Mouse (Mus musculus): ENCODE data around the gene Sbno1. TPM values are rescaled to one million over a fixed set of nuclear protein-coding genes. Genes with fewer than 3 reads are reported as not detected.
A peak's percentile ranks its signal among the peaks of the same experiment; 100 is the strongest.

Sbno1 gene
- polyA plus RNA-seq, 2 experiments: 43.0 to 65.1 TPM

GRCm38 (mm10) chr5:124453339-124454081 is 27.7 kb upstream of the Sbno1 start:
- Histone ChIP-seq H3K4me3 (replicated peaks; ENCODE audit: low read length) (no peak overlapping the region), H3K4me2 (replicated peaks; ENCODE audit: low read depth, low read length, severe bottlenecking) (no peak overlapping the region), H3K36me3 (ENCODE audit: control insufficient read depth, insufficient read depth, low read length) (peaks cover 96% of the 10 kb centered on the region), H3K9ac (ENCODE audit: low read depth, low read length, severe bottlenecking) (no peak overlapping the region), H3K27ac (replicated peaks; ENCODE audit: low read depth, low read length) (no peak overlapping the region), H3K27me3 (ENCODE audit: control insufficient read depth, insufficient read depth, low read length) (no peaks in the 10 kb centered on the region), H3K4me1 (ENCODE audit: control insufficient read depth, insufficient read depth, low read length) (no peaks in the 10 kb centered on the region; the same call in 1 of the 2 replicates), H3K9me3 (ENCODE audit: control insufficient read depth, low read length) (no peaks in the 10 kb centered on the region)
- TF ChIP-seq POLR2A (IDR thresholded peaks at IDR 0.05; ENCODE audit: borderline replicate concordance, extremely low read depth, insufficient read depth, insufficient read length): no peak
- ATAC-seq (ENCODE audit: low FRiP score, low read depth) (no peak), DNase-seq (ENCODE audit: low spot score) (no peak)
- WGBS: 88% methylated on average over 13 of the region's 13 CpGs

- no peak for TF ChIP-seq POLR2A (IDR thresholded peaks at IDR 0.05; ENCODE audit: borderline replicate concordance, extremely low read depth, insufficient read depth, insufficient read length)
- 81% methylated on average over 15 of the region's 15 CpGs for WGBS
- H3K9ac ChIP-seq (ENCODE audit: low read depth, low read length, severe bottlenecking): no peak overlapping the region
Observed at GRCm38 (mm10) chr5:124452494-124453228, 26.9 kb upstream of the Sbno1 start.

GRCm38 (mm10) chr5:124450641-124451340 is 25.0 kb upstream of the Sbno1 start:
- DNase-seq (ENCODE audit: low spot score): no peak
- peaks cover 8% of the 10 kb centered on the region for H3K4me1 ChIP-seq (ENCODE audit: control insufficient read depth, insufficient read depth, low read length)
- H3K36me3 ChIP-seq (ENCODE audit: control insufficient read depth, insufficient read depth, low read length): peaks cover 83% of the 10 kb centered on the region

More at GRCm38 (mm10) chr5:124452494-124453228, 26.9 kb upstream of the Sbno1 start:
- ATAC-seq (ENCODE audit: low FRiP score, low read depth): peak; percentile 34; the same call in 1 of the 2 replicates
- Histone ChIP-seq H3K4me3 (replicated peaks; ENCODE audit: low read length) (no peak overlapping the region), H3K27ac (replicated peaks; ENCODE audit: low read depth, low read length) (no peak overlapping the region), H3K4me1 (ENCODE audit: control insufficient read depth, insufficient read depth, low read length) (no peaks in the 10 kb centered on the region; the same call in 1 of the 2 replicates), H3K36me3 (ENCODE audit: control insufficient read depth, insufficient read depth, low read length) (peaks cover 96% of the 10 kb centered on the region), H3K9me3 (ENCODE audit: control insufficient read depth, low read length) (no peaks in the 10 kb centered on the region), H3K4me2 (replicated peaks; ENCODE audit: low read depth, low read length, severe bottlenecking) (no peak overlapping the region), H3K27me3 (ENCODE audit: control insufficient read depth, insufficient read depth, low read length) (no peaks in the 10 kb centered on the region)
- DNase-seq (ENCODE audit: low spot score): no peak

GRCm38 (mm10) chr5:124450051-124450450 is 24.2 kb upstream of the Sbno1 start:
- H3K4me1 ChIP-seq (ENCODE audit: control insufficient read depth, insufficient read depth, low read length): peaks cover 8% of the 10 kb centered on the region
- 92% methylated on average over 7 of the region's 7 CpGs for WGBS
- peaks cover 78% of the 10 kb centered on the region for H3K36me3 ChIP-seq (ENCODE audit: control insufficient read depth, insufficient read depth, low read length)
- no peak overlapping the region for H3K9ac ChIP-seq (ENCODE audit: low read depth, low read length, severe bottlenecking)
- TF ChIP-seq POLR2A (IDR thresholded peaks at IDR 0.05; ENCODE audit: borderline replicate concordance, extremely low read depth, insufficient read depth, insufficient read length): no peak
- no peaks in the 10 kb centered on the region for H3K27me3 ChIP-seq (ENCODE audit: control insufficient read depth, insufficient read depth, low read length)
- H3K4me3 ChIP-seq (replicated peaks; ENCODE audit: low read length): no peak overlapping the region
- no peaks in the 10 kb centered on the region for H3K9me3 ChIP-seq (ENCODE audit: control insufficient read depth, low read length)
- H3K4me2 ChIP-seq (replicated peaks; ENCODE audit: low read depth, low read length, severe bottlenecking): no peak overlapping the region
- H3K27ac ChIP-seq (replicated peaks; ENCODE audit: low read depth, low read length): no peak overlapping the region
- DNase-seq (ENCODE audit: low spot score) (no peak), ATAC-seq (ENCODE audit: low FRiP score, low read depth) (no peak)

More at GRCm38 (mm10) chr5:124450641-124451340, 25.0 kb upstream of the Sbno1 start:
- no peak overlapping the region for H3K27ac ChIP-seq (replicated peaks; ENCODE audit: low read depth, low read length)
- WGBS: 81% methylated on average over 16 of the region's 16 CpGs
- H3K9me3 ChIP-seq (ENCODE audit: control insufficient read depth, low read length): no peaks in the 10 kb centered on the region
- H3K27me3 ChIP-seq (ENCODE audit: control insufficient read depth, insufficient read depth, low read length): no peaks in the 10 kb centered on the region
- H3K4me3 ChIP-seq (replicated peaks; ENCODE audit: low read length): no peak overlapping the region
- no peak for TF ChIP-seq POLR2A (IDR thresholded peaks at IDR 0.05; ENCODE audit: borderline replicate concordance, extremely low read depth, insufficient read depth, insufficient read length)
- no peak overlapping the region for H3K4me2 ChIP-seq (replicated peaks; ENCODE audit: low read depth, low read length, severe bottlenecking)
- no peak overlapping the region for H3K9ac ChIP-seq (ENCODE audit: low read depth, low read length, severe bottlenecking)
- ATAC-seq (ENCODE audit: low FRiP score, low read depth): no peak

- no peak overlapping the region for H3K4me3 ChIP-seq (replicated peaks; ENCODE audit: low read length)
- no peak overlapping the region; the same call in 1 of the 2 replicates for H3K27ac ChIP-seq (replicated peaks; ENCODE audit: low read depth, low read length)
Observed at GRCm38 (mm10) chr5:124449494-124449893, 23.7 kb upstream of the Sbno1 start.

More at GRCm38 (mm10) chr5:124449494-124449893, 23.7 kb upstream of the Sbno1 start:
- H3K4me2 ChIP-seq (replicated peaks; ENCODE audit: low read depth, low read length, severe bottlenecking): no peak overlapping the region
- H3K9me3 ChIP-seq (ENCODE audit: control insufficient read depth, low read length): no peaks in the 10 kb centered on the region
- H3K27me3 ChIP-seq (ENCODE audit: control insufficient read depth, insufficient read depth, low read length): no peaks in the 10 kb centered on the region
- TF ChIP-seq POLR2A (IDR thresholded peaks at IDR 0.05; ENCODE audit: borderline replicate concordance, extremely low read depth, insufficient read depth, insufficient read length): no peak
- 68% methylated on average over 6 of the region's 6 CpGs for WGBS
- peaks cover 73% of the 10 kb centered on the region for H3K36me3 ChIP-seq (ENCODE audit: control insufficient read depth, insufficient read depth, low read length)
- H3K9ac ChIP-seq (ENCODE audit: low read depth, low read length, severe bottlenecking): no peak overlapping the region
- peaks cover 12% of the 10 kb centered on the region for H3K4me1 ChIP-seq (ENCODE audit: control insufficient read depth, insufficient read depth, low read length)
- ATAC-seq (ENCODE audit: low FRiP score, low read depth): no peak
- no peak for DNase-seq (ENCODE audit: low spot score)

All from limb, embryonic 14.5 days (tissue).